Mouse (Mus musculus): ENCODE measurements at regions not wholly inside any gene's neighbourhood (a gene's known extent, or its start where the extent isn't known, plus 50 kb on each side); places are given as distances from the start of the nearest gene placed in this dataset.

- Histone ChIP-seq H3K4me2 (replicated peaks; ENCODE audit: low read depth, low read length, severe bottlenecking) (peak overlapping the region; percentile 26), H3K9ac (ENCODE audit: low read depth, low read length, severe bottlenecking) (no peak overlapping the region), H3K27me3 (ENCODE audit: control insufficient read depth, insufficient read depth, low read length) (0 out of 2 replicates have a peak, but pooled peaks cover 22% of the 10 kb centered on the region), H3K4me1 (ENCODE audit: control insufficient read depth, insufficient read depth, low read length) (peaks cover 63% of the 10 kb centered on the region), H3K36me3 (ENCODE audit: control insufficient read depth, insufficient read depth, low read length) (no peaks in the 10 kb centered on the region), H3K9me3 (ENCODE audit: control insufficient read depth, low read length) (no peaks in the 10 kb centered on the region), H3K27ac (replicated peaks; ENCODE audit: low read depth, low read length) (0 out of 2 replicates have a peak overlapping the region, but pooled peaks have one; percentile 20), H3K4me3 (replicated peaks; ENCODE audit: low read length) (no peak overlapping the region)
- 29% methylated on average over 18 of the region's 18 CpGs for WGBS
- DNase-seq (ENCODE audit: low spot score) (peak; percentile 88), ATAC-seq (ENCODE audit: low FRiP score, low read depth) (peak; percentile 87)
- no peak for TF ChIP-seq POLR2A (IDR thresholded peaks at IDR 0.05; ENCODE audit: borderline replicate concordance, extremely low read depth, insufficient read depth, insufficient read length)
Observed at GRCm38 (mm10) chr8:26851871-26852800, 125.0 kb upstream of the Zfp703 start.

- Histone ChIP-seq H3K4me3 (replicated peaks; ENCODE audit: low read length) (no peak overlapping the region), H3K9ac (ENCODE audit: low read depth, low read length, severe bottlenecking) (no peak overlapping the region), H3K27me3 (ENCODE audit: control insufficient read depth, insufficient read depth, low read length) (0 out of 2 replicates have a peak, but pooled peaks cover 22% of the 10 kb centered on the region), H3K36me3 (ENCODE audit: control insufficient read depth, insufficient read depth, low read length) (no peaks in the 10 kb centered on the region), H3K4me1 (ENCODE audit: control insufficient read depth, insufficient read depth, low read length) (peaks cover 57% of the 10 kb centered on the region), H3K27ac (replicated peaks; ENCODE audit: low read depth, low read length) (no peak overlapping the region), H3K9me3 (ENCODE audit: control insufficient read depth, low read length) (no peaks in the 10 kb centered on the region), H3K4me2 (replicated peaks; ENCODE audit: low read depth, low read length, severe bottlenecking) (peak overlapping the region; percentile 13; the same call in 1 of the 2 replicates)
- ATAC-seq (ENCODE audit: low FRiP score, low read depth) (peak; percentile 7; the same call in 1 of the 2 replicates), DNase-seq (ENCODE audit: low spot score) (no peak)
- no peak for TF ChIP-seq POLR2A (IDR thresholded peaks at IDR 0.05; ENCODE audit: borderline replicate concordance, extremely low read depth, insufficient read depth, insufficient read length)
- WGBS: 15% methylated on average over 8 of the region's 8 CpGs
Observed at GRCm38 (mm10) chr8:26852921-26853320, 124.2 kb upstream of the Zfp703 start.

- Histone ChIP-seq H3K27ac (replicated peaks; ENCODE audit: low read depth, low read length) (no peak overlapping the region), H3K9ac (ENCODE audit: low read depth, low read length, severe bottlenecking) (no peak overlapping the region), H3K4me3 (replicated peaks; ENCODE audit: low read length) (no peak overlapping the region), H3K4me1 (ENCODE audit: control insufficient read depth, insufficient read depth, low read length) (peaks cover 44% of the 10 kb centered on the region), H3K36me3 (ENCODE audit: control insufficient read depth, insufficient read depth, low read length) (no peaks in the 10 kb centered on the region), H3K4me2 (replicated peaks; ENCODE audit: low read depth, low read length, severe bottlenecking) (no peak overlapping the region), H3K9me3 (ENCODE audit: control insufficient read depth, low read length) (no peaks in the 10 kb centered on the region), H3K27me3 (ENCODE audit: control insufficient read depth, insufficient read depth, low read length) (0 out of 2 replicates have a peak, but pooled peaks cover 21% of the 10 kb centered on the region)
- WGBS: 51% methylated on average over 12 of the region's 12 CpGs
- DNase-seq (ENCODE audit: low spot score) (no peak), ATAC-seq (ENCODE audit: low FRiP score, low read depth) (no peak)
- no peak for TF ChIP-seq POLR2A (IDR thresholded peaks at IDR 0.05; ENCODE audit: borderline replicate concordance, extremely low read depth, insufficient read depth, insufficient read length)
Observed at GRCm38 (mm10) chr8:26854557-26855238, 122.4 kb upstream of the Zfp703 start.

GRCm38 (mm10) chr8:26855256-26855655 is 121.9 kb upstream of the Zfp703 start:
- Histone ChIP-seq H3K4me3 (replicated peaks; ENCODE audit: low read length) (no peak overlapping the region), H3K27me3 (ENCODE audit: control insufficient read depth, insufficient read depth, low read length) (0 out of 2 replicates have a peak, but pooled peaks cover 16% of the 10 kb centered on the region), H3K4me1 (ENCODE audit: control insufficient read depth, insufficient read depth, low read length) (peaks cover 42% of the 10 kb centered on the region), H3K9me3 (ENCODE audit: control insufficient read depth, low read length) (no peaks in the 10 kb centered on the region), H3K9ac (ENCODE audit: low read depth, low read length, severe bottlenecking) (no peak overlapping the region), H3K27ac (replicated peaks; ENCODE audit: low read depth, low read length) (no peak overlapping the region), H3K4me2 (replicated peaks; ENCODE audit: low read depth, low read length, severe bottlenecking) (no peak overlapping the region), H3K36me3 (ENCODE audit: control insufficient read depth, insufficient read depth, low read length) (no peaks in the 10 kb centered on the region)
- no peak for DNase-seq (ENCODE audit: low spot score)
- TF ChIP-seq POLR2A (IDR thresholded peaks at IDR 0.05; ENCODE audit: borderline replicate concordance, extremely low read depth, insufficient read depth, insufficient read length): no peak
- ATAC-seq (ENCODE audit: low FRiP score, low read depth): no peak
- 79% methylated on average over 6 of the region's 6 CpGs for WGBS

- no peaks in the 10 kb centered on the region for H3K4me1 ChIP-seq (ENCODE audit: control insufficient read depth, insufficient read depth, low read length)
- H3K9me3 ChIP-seq (ENCODE audit: control insufficient read depth, low read length): no peaks in the 10 kb centered on the region
- no peaks in the 10 kb centered on the region for H3K27me3 ChIP-seq (ENCODE audit: control insufficient read depth, insufficient read depth, low read length)
- no peak overlapping the region for H3K27ac ChIP-seq (replicated peaks; ENCODE audit: low read depth, low read length)
- H3K36me3 ChIP-seq (ENCODE audit: control insufficient read depth, insufficient read depth, low read length): no peaks in the 10 kb centered on the region
- 68% methylated on average over 2 of the region's 2 CpGs for WGBS
- H3K9ac ChIP-seq (ENCODE audit: low read depth, low read length, severe bottlenecking): no peak overlapping the region
- no peak for DNase-seq (ENCODE audit: low spot score)
- no peak overlapping the region for H3K4me2 ChIP-seq (replicated peaks; ENCODE audit: low read depth, low read length, severe bottlenecking)
- ATAC-seq (ENCODE audit: low FRiP score, low read depth): no peak
- no peak for TF ChIP-seq POLR2A (IDR thresholded peaks at IDR 0.05; ENCODE audit: borderline replicate concordance, extremely low read depth, insufficient read depth, insufficient read length)
- no peak overlapping the region for H3K4me3 ChIP-seq (replicated peaks; ENCODE audit: low read length)
Observed at GRCm38 (mm10) chr8:26864571-26864970, 112.6 kb upstream of the Zfp703 start.
